Mouse (Mus musculus) monocyte, adult 2 months (primary cell): ENCODE data around the gene Mamstr.

Experiments used
- DNase-seq, 2 experiments: peaks; one replicate each; pipeline ENCODE4 v3.0.0; 2022; ENCODE audit warnings: low spot score in 2 of 2, low read depth in 1 of 2

Mamstr gene

GRCm38 (mm10) chr7:45689800-45690199, 50.0 kb downstream of the Mamstr start:
- no peak for DNase-seq

- DNase-seq: no peak
Measured at GRCm38 (mm10) chr7:45692364-45692763, 52.6 kb downstream of the Mamstr start.

GRCm38 (mm10) chr7:45693921-45694591, 54.3 kb downstream of the Mamstr start, which contains the start of gene Sec1:
TSS of gene Sec1 (minus strand) at chr7:45694402.
- DNase-seq: no peak

DNA sequence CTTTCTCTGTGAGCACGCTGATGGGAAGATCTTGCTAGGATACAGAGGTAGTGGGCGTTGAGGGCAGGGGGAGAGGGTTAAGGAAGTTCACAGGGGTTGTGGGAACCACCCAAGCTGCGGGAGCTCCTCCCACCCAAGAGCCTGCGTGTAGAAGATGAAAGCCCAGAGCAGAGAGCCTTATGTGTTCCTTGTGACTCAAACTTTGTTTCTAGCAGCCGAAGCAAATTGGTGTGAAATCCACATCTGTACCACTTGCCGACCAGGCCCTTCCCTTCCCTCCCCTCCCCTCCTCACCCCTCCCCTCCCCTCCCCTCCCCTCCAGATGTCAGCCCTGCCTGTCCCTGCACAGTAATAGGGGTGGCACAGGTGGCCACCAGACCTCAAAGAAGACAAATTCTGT, 55.3 kb downstream of the Mamstr start:
- no peak for DNase-seq
